1 mouse cellular context compared by ENCODE assay signal in genomic region chr11:60537468-60538347, GRCm38 (mm10).
TF ChIP-seq lines count a peak whose summit lies in the region.

No protein-coding gene starts in this region.

TF ChIP-seq in CH12.LX, 34 proteins besides CTCF, POLR2A, EP300 and RAD21 (continued from another document):
- TF ChIP-seq NELFE (IDR thresholded peaks at IDR 0.05; ENCODE audit: low read depth, low read length) (peak; percentile 97), UBTF (IDR thresholded peaks at IDR 0.05; ENCODE audit: low read depth, low read length) (no peak), ZNF384 (IDR thresholded peaks at IDR 0.05; ENCODE audit: low read depth, low read length) (no peak), USF2 (conservative IDR thresholded peaks at IDR 0.05; ENCODE audit: low read depth, low read length) (no peak), MAX (IDR thresholded peaks at IDR 0.05; ENCODE audit: low read length) (peak; percentile 66; the same call in 1 of the 2 replicates), NRF1 (IDR thresholded peaks at IDR 0.05; ENCODE audit: low read depth, low read length) (peak; percentile 95), JUN (IDR thresholded peaks at IDR 0.05; ENCODE audit: insufficient read depth, low read depth, low read length) (no peak; the same call in 1 of the 2 replicates), GABPA (IDR thresholded peaks at IDR 0.05; ENCODE audit: insufficient replicate concordance, low read depth, low read length) (no peak), CHD1 (IDR thresholded peaks at IDR 0.05; ENCODE audit: low read depth, low read length) (no peak; the same call in 1 of the 2 replicates), MAFK (IDR thresholded peaks at IDR 0.05; ENCODE audit: insufficient replicate concordance, low read length) (no peak), KAT2A (IDR thresholded peaks at IDR 0.05; ENCODE audit: insufficient replicate concordance, low read length) (peak; percentile 52; the same call in 1 of the 2 replicates), ELF1 (IDR thresholded peaks at IDR 0.05; ENCODE audit: low read depth, low read length) (0 out of 2 replicates have a peak, but pooled peaks have one; percentile 51)
